Mouse (Mus musculus) bone marrow macrophage, adult 2 months (primary cell): ENCODE measurements around the gene Pnma1.

ENCODE experiments used
- CTCF ChIP-seq: IDR thresholded peaks from 2 replicates; pipeline ENCODE4 v1.5.1; 2012; ENCODE audit warnings: low read depth, mild to moderate bottlenecking, low read length, moderate library complexity
- POLR2A ChIP-seq: IDR thresholded peaks from 2 replicates; pipeline ENCODE4 v1.6.1; 2012; ENCODE audit warnings: mild to moderate bottlenecking, low read depth, low read length, borderline replicate concordance

- TF ChIP-seq CTCF (no peak), POLR2A (no peak)
Observed at GRCm38 (mm10) chr12:84137131-84137530, 11.2 kb downstream of the Pnma1 start.
